Mouse (Mus musculus) neural tube, embryonic 15.5 days (tissue): ENCODE results near the gene Fmo2. TPM values are rescaled to one million over a fixed set of nuclear protein-coding genes. Genes with fewer than 3 reads are reported as not detected.

Experiments used
- ATAC-seq: fragments of 200-750 bp; cut with Nextera tagmentation; 2 replicates; pipeline ENCODE4 v1.8.0; 2017; ENCODE audit warnings: mild to moderate bottlenecking, moderate TSS enrichment, moderate library complexity; ENCODE audit not compliant: low FRiP score
- H3K27ac ChIP-seq: fragments of 300-500 bp; sonication (generic); replicated peaks from 2 replicates; pipeline ENCODE4 v1.5.1; 2015; ENCODE audit warnings: mild to moderate bottlenecking, inconsistent platforms
- H3K27me3 ChIP-seq: fragments of 300-500 bp; sonication (generic); replicated peaks from 2 replicates; pipeline ENCODE4 v1.6.1; 2015; ENCODE audit warnings: inconsistent platforms
- H3K36me3 ChIP-seq: fragments of 300-500 bp; sonication (generic); 2 replicates; pipeline ENCODE4 v1.6.1; 2015; ENCODE audit warnings: inconsistent platforms
- H3K4me1 ChIP-seq: fragments of 300-500 bp; sonication (generic); 2 replicates; pipeline ENCODE4 v1.6.1; 2015; ENCODE audit warnings: inconsistent platforms
- H3K4me2 ChIP-seq: fragments of 300-500 bp; sonication (generic); 2 replicates; pipeline ENCODE4 v1.6.1; 2015; ENCODE audit warnings: inconsistent platforms, mild to moderate bottlenecking, moderate library complexity
- H3K4me3 ChIP-seq: fragments of 300-500 bp; sonication (generic); replicated peaks from 2 replicates; pipeline ENCODE4 v1.5.1; 2015; ENCODE audit warnings: mild to moderate bottlenecking, inconsistent platforms
- H3K9ac ChIP-seq: fragments of 300-500 bp; sonication (generic); replicated peaks from 2 replicates; pipeline ENCODE4 v1.6.1; 2015; ENCODE audit warnings: mild to moderate bottlenecking, inconsistent platforms
- H3K9me3 ChIP-seq: fragments of 300-500 bp; sonication (generic); replicated peaks from 2 replicates; pipeline ENCODE4 v1.6.1; 2016; ENCODE audit warnings: inconsistent platforms
- WGBS: fragments of 180-500 bp; shearing (Covaris S2); methylation state at CpG from one replicate; pipeline ENCODE4 v1.1.7; 2015; ENCODE audit warnings: mixed read lengths; 5-methylcytosine and 5-hydroxymethylcytosine counted together
- polyA plus RNA-seq: library from polyadenylated mRNA; unstranded; fragments of >200 nt; fragmentation: Nextera tagmentation; extraction: Ambion mirVana; gene quantifications from 2 replicates; pipeline ENCODE4 v1.2.1, GENCODE M21; 2015

The Fmo2 gene
- polyA plus RNA-seq, 1 experiment from 2014 or later, result 0.27 TPM

- WGBS, result 87% methylated on average over 4 of the region's 4 CpGs
- H3K9me3 ChIP-seq, result no peaks in the 10 kb centered on the region
- H3K27ac ChIP-seq, result no peak overlapping the region
- H3K4me3 ChIP-seq, result no peak overlapping the region
- H3K4me1 ChIP-seq, result no peaks in the 10 kb centered on the region
- no peaks in the 10 kb centered on the region for H3K36me3 ChIP-seq
- no peaks in the 10 kb centered on the region for H3K27me3 ChIP-seq
- no peak overlapping the region for H3K4me2 ChIP-seq
- no peak for ATAC-seq
- no peak overlapping the region for H3K9ac ChIP-seq
These were observed 32.9 kb upstream of the Fmo2 start for GRCm38 (mm10) chr1:162931310-162931875.

GRCm38 (mm10) chr1:162930631-162931030 lies 32.1 kb upstream of the Fmo2 start:
- Histone ChIP-seq H3K4me3 (no peak overlapping the region), H3K36me3 (no peaks in the 10 kb centered on the region), H3K4me1 (no peaks in the 10 kb centered on the region)

DNA sequence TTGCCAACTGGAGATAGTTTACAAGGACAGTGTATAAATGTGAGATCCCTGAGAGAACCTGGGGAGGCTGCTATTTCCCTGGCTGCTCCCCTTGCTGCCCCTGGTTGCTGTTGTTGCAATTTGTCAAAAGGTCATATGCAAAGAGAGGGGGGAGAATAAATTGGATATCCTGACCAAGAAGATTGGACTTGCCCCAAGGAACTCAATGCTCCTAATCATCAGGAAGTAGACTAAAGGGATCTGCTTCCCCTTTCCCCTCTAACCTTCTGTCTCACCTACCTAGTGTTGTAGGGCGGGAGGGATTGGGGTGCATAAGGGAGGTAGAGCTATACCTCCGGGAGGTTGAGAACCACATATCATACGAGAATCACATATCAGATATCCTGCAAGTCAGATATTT lies 30.6 kb upstream of the Fmo2 start:
- Histone ChIP-seq H3K9ac (no peak overlapping the region), H3K4me3 (no peak overlapping the region), H3K4me2 (no peak overlapping the region), H3K4me1 (no peaks in the 10 kb centered on the region), H3K27me3 (no peaks in the 10 kb centered on the region), H3K36me3 (no peaks in the 10 kb centered on the region), H3K9me3 (no peaks in the 10 kb centered on the region), H3K27ac (no peak overlapping the region)
- ATAC-seq, result no peak
- WGBS, result 91% methylated on average over 3 of the region's 3 CpGs

More at GRCm38 (mm10) chr1:162930631-162931030, 32.1 kb upstream of the Fmo2 start:
- Histone ChIP-seq H3K27ac (no peak overlapping the region), H3K4me2 (no peak overlapping the region), H3K27me3 (no peaks in the 10 kb centered on the region), H3K9me3 (no peaks in the 10 kb centered on the region), H3K9ac (no peak overlapping the region)
- ATAC-seq, result no peak
- WGBS, result 66% methylated on average over 2 of the region's 2 CpGs

DNA sequence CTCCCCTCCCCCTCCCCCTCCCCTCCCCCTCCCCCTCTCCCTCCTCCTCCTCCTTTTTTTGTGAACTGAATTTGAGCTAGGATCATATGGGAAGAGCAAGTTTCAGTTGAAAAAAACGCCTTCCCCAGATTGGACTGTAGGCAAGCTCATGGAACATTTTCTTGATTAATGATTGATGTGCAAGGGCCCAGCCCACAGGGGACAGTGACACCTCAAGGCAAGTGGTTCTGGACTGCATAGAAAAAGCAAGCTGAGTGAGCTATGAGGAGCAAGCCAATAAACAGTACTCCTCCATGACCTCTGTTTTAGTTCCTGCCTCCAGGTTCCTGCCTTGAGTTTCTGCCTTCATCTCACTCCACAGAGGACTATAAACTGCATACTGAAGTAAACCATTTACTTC lies 26.6 kb upstream of the Fmo2 start:
- Histone ChIP-seq H3K27me3 (no peaks in the 10 kb centered on the region), H3K36me3 (no peaks in the 10 kb centered on the region), H3K9me3 (no peaks in the 10 kb centered on the region), H3K27ac (no peak overlapping the region), H3K4me3 (no peak overlapping the region), H3K4me2 (no peak overlapping the region), H3K4me1 (no peaks in the 10 kb centered on the region), H3K9ac (no peak overlapping the region)
- 80% methylated on average over 1 of the region's 1 CpGs for WGBS
- no peak for ATAC-seq

GRCm38 (mm10) chr1:162916661-162917060 lies 18.1 kb upstream of the Fmo2 start:
- Histone ChIP-seq H3K4me3 (no peak overlapping the region), H3K4me1 (no peaks in the 10 kb centered on the region), H3K9me3 (no peaks in the 10 kb centered on the region), H3K27ac (no peak overlapping the region), H3K4me2 (no peak overlapping the region), H3K9ac (no peak overlapping the region), H3K27me3 (no peaks in the 10 kb centered on the region), H3K36me3 (no peaks in the 10 kb centered on the region)
- WGBS, result 87% methylated on average over 8 of the region's 8 CpGs
- ATAC-seq, result no peak

DNA sequence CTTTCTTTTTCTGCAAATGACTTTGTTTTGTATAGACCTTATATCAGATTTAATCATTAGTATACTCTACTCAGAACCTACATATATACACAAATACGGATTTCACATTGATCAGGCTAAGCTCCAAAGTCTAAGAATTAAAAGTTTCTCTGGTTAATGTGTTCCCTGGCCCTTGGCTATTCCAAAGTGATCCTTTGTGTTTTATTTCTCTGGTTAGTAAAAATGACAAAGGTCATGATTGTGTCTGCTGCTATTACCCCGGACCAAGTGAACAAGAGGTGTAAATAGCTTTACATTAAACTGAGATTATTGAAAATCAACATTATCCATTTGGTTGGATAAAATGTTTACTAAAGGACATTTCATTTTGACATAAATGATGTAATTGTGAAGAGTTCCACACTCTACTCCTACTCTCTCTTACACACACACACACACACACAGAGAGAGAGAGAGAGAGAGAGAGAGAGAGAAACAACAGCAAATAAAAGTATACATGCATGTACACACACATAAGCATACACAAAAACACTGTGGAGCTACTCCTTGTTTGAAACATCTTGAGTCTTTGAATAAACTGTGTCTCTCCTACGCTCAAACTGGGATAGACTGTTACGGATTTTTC lies 16.5 kb upstream of the Fmo2 start:
- H3K27ac ChIP-seq, result no peak overlapping the region
- no peaks in the 10 kb centered on the region for H3K27me3 ChIP-seq
- 88% methylated on average over 4 of the region's 4 CpGs for WGBS
- no peak overlapping the region for H3K9ac ChIP-seq
- no peak overlapping the region for H3K4me3 ChIP-seq
- no peak overlapping the region for H3K4me2 ChIP-seq
- H3K9me3 ChIP-seq, result no peaks in the 10 kb centered on the region
- no peak for ATAC-seq
- no peaks in the 10 kb centered on the region for H3K4me1 ChIP-seq
- no peaks in the 10 kb centered on the region for H3K36me3 ChIP-seq

GRCm38 (mm10) chr1:162912085-162912484 lies 13.6 kb upstream of the Fmo2 start:
- no peaks in the 10 kb centered on the region for H3K36me3 ChIP-seq
- H3K27ac ChIP-seq, result no peak overlapping the region
- no peak for ATAC-seq
- H3K27me3 ChIP-seq, result no peaks in the 10 kb centered on the region
- H3K4me1 ChIP-seq, result no peaks in the 10 kb centered on the region
- H3K9ac ChIP-seq, result no peak overlapping the region
- H3K9me3 ChIP-seq, result no peaks in the 10 kb centered on the region
- H3K4me3 ChIP-seq, result no peak overlapping the region
- no peak overlapping the region for H3K4me2 ChIP-seq

GRCm38 (mm10) chr1:162901879-162902278 lies 3.4 kb upstream of the Fmo2 start:
- Histone ChIP-seq H3K4me2 (no peak overlapping the region), H3K36me3 (no peaks in the 10 kb centered on the region), H3K4me1 (no peaks in the 10 kb centered on the region), H3K27ac (no peak overlapping the region), H3K27me3 (no peaks in the 10 kb centered on the region), H3K9me3 (no peaks in the 10 kb centered on the region), H3K4me3 (no peak overlapping the region), H3K9ac (no peak overlapping the region)
- 33% methylated on average over 4 of the region's 4 CpGs for WGBS
- ATAC-seq, result peak; percentile 79

DNA sequence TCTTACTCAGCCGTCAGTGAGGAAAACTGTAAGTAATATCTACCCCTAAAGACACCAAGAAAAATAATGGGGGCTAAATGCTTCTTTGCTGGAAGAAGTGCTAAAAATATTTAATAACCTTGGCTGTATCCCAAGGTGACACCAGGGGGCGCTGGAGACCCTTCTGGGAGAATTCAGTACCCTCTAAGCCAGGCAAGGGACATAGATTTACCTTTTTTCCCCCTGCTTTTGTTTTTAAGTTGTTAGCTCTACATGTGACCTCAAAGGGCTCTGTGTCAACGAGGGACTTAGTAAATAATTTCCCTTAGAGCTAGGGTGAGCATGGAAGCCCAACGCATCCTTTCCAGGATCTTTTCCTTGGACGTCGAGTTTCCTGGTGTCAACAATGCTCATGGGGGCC lies 2.6 kb downstream of the Fmo2 start:
- Histone ChIP-seq H3K9ac (no peak overlapping the region), H3K27me3 (no peaks in the 10 kb centered on the region), H3K9me3 (no peaks in the 10 kb centered on the region), H3K36me3 (no peaks in the 10 kb centered on the region), H3K4me3 (no peak overlapping the region), H3K4me1 (no peaks in the 10 kb centered on the region), H3K4me2 (no peak overlapping the region), H3K27ac (no peak overlapping the region)
- ATAC-seq, result 0 out of 2 replicates have a peak, but pooled peaks have one; percentile 35
- WGBS, result 44% methylated on average over 6 of the region's 6 CpGs

- H3K27me3 ChIP-seq, result no peaks in the 10 kb centered on the region
- no peak overlapping the region for H3K27ac ChIP-seq
- H3K4me3 ChIP-seq, result no peak overlapping the region
- 92% methylated on average over 6 of the region's 6 CpGs for WGBS
- no peak overlapping the region for H3K9ac ChIP-seq
- ATAC-seq, result no peak
- H3K4me1 ChIP-seq, result no peaks in the 10 kb centered on the region
- no peak overlapping the region for H3K4me2 ChIP-seq
- H3K36me3 ChIP-seq, result no peaks in the 10 kb centered on the region
- H3K9me3 ChIP-seq, result no peaks in the 10 kb centered on the region
These were observed 5.5 kb downstream of the Fmo2 start for GRCm38 (mm10) chr1:162893014-162893413.

GRCm38 (mm10) chr1:162891980-162892451 lies 6.5 kb downstream of the Fmo2 start:
- H3K9me3 ChIP-seq, result no peaks in the 10 kb centered on the region
- 79% methylated on average over 6 of the region's 6 CpGs for WGBS
- no peaks in the 10 kb centered on the region for H3K4me1 ChIP-seq
- no peaks in the 10 kb centered on the region for H3K36me3 ChIP-seq
- no peaks in the 10 kb centered on the region for H3K27me3 ChIP-seq
- no peak overlapping the region for H3K9ac ChIP-seq
- no peak overlapping the region for H3K27ac ChIP-seq
- no peak overlapping the region for H3K4me2 ChIP-seq
- no peak overlapping the region for H3K4me3 ChIP-seq
- no peak for ATAC-seq

DNA sequence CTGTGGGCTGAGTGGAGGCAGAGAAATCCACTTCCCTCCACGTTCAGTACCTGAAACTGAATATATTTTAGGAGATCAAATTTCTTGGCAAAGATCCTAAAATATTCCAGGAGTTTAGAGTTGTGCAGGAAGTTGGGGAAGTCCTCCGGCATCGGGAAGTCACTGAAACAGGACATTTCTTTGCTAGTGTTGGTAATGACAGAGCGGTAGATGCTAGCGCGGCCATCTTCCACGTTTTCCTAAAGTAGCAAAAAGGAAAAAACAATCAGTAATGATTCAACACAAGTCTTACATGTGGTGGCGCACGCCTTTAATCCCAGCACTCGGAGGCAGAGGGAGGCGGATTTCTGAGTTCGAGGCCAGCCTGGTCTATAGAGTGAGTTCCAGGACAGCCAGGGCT lies 9.9 kb downstream of the Fmo2 start:
- no peak for ATAC-seq
- 91% methylated on average over 12 of the region's 12 CpGs for WGBS

More for the DNA sequence above, 9.9 kb downstream of the Fmo2 start:
- Histone ChIP-seq H3K36me3 (no peaks in the 10 kb centered on the region), H3K4me2 (no peak overlapping the region), H3K27ac (no peak overlapping the region), H3K9ac (no peak overlapping the region), H3K4me3 (no peak overlapping the region), H3K4me1 (no peaks in the 10 kb centered on the region), H3K9me3 (no peaks in the 10 kb centered on the region), H3K27me3 (no peaks in the 10 kb centered on the region)
